Mouse (Mus musculus): Measurements from ENCODE around the gene Wnt10b. TPM values are rescaled to one million over a fixed set of nuclear protein-coding genes. Genes with fewer than 3 reads are reported as not detected.
"Not testable (repeated sequence)": the region's sequence is repeated elsewhere in the genome, so short reads cannot be mapped to it uniquely, and the experiment has no call there.

The Wnt10b gene
- 0.12 and 0.33 TPM in 2 replicates for polyA plus RNA-seq (2016; fragmentation: Nextera tagmentation; extraction: Ambion mirVana)

DNA sequence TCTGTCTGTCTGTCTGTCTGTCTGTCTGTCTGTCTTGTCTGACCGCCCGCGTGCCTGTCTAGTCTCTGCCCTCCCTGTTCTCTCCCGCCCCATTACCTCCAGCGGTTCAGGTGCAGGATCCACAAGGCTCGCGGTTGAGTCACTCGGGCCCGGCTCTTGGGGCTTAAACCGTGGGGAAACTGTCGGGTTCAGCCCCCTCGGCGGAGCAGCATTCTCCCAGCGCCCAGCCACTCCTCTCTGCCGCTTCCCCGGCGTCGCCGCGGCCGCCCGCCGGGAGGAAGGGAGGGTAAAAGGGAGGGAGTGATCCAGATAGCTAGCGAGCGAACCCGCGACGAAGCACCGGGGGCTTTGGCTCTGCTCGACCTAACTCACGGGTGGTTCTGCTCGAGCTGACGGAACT lies at the start of gene Wnt10b:
TSS of gene Wnt10b (minus strand) at position 389 of the 400 bp plus-strand sequence.
- H3K27me3 ChIP-seq (ENCODE audit: poor library complexity, severe bottlenecking): peaks cover 100% of the 10 kb centered on the region
- no peaks in the 10 kb centered on the region for H3K9me3 ChIP-seq
- no peak within 1 kb of the TSS for H3K27ac ChIP-seq
- peak within 1 kb of the TSS; percentile 30 for H3K4me3 ChIP-seq
- peaks cover 54% of the 10 kb centered on the region for H3K4me1 ChIP-seq
- WGBS: 1% methylated on average over 33 of the region's 33 CpGs
- DNase-seq (ENCODE audit: extremely low spot score, low spot score): no peak
- no peaks in the 10 kb centered on the region for H3K36me3 ChIP-seq (replicated peaks)

- Histone ChIP-seq H3K27ac (no peak overlapping the region), H3K4me1 (peaks cover 31% of the 10 kb centered on the region), H3K27me3 (ENCODE audit: poor library complexity, severe bottlenecking) (no peaks in the 10 kb centered on the region), H3K9me3 (no peaks in the 10 kb centered on the region), H3K36me3 (replicated peaks) (peaks cover 48% of the 10 kb centered on the region), H3K4me3 (no peak overlapping the region)
- 95% methylated on average over 7 of the region's 7 CpGs for WGBS
- DNase-seq (ENCODE audit: extremely low spot score, low spot score): no peak
These were observed 49.7 kb upstream of the Wnt10b start for GRCm38 (mm10) chr15:98827611-98828011.

GRCm38 (mm10) chr15:98823434-98823833 lies 45.5 kb upstream of the Wnt10b start:
- H3K36me3 ChIP-seq (replicated peaks): peaks cover 60% of the 10 kb centered on the region
- no peak for DNase-seq (ENCODE audit: extremely low spot score, low spot score)
- 66% methylated on average over 3 of the region's 3 CpGs for WGBS

DNA sequence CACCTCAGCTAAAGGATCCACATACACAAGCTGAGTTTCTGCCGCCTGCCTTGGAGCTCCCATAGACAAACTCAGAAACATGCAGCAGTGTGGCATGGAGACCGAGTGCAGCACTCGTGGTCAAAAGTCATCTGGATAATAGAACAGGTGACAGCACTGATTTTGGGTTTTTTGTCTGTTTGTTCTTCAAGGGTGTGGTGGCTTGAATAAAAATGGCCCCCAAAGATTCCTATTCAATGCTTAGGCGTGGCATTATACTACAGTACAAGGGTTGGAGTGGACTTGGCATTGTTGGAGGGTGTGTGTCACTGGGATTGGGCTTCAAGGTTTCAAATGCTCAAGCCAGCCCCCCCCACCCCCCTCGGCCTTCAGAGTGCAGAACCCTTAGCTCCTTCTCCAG lies 44.2 kb upstream of the Wnt10b start:
- no peak overlapping the region for H3K27ac ChIP-seq
- peaks cover 54% of the 10 kb centered on the region for H3K36me3 ChIP-seq (replicated peaks)
- 0 out of 2 replicates have a peak, but pooled peaks cover 2% of the 10 kb centered on the region for H3K4me1 ChIP-seq
- H3K9me3 ChIP-seq: no peaks in the 10 kb centered on the region
- WGBS: 87% methylated on average over 5 of the region's 5 CpGs
- no peaks in the 10 kb centered on the region for H3K27me3 ChIP-seq (ENCODE audit: poor library complexity, severe bottlenecking)
- no peak overlapping the region for H3K4me3 ChIP-seq
- DNase-seq (ENCODE audit: extremely low spot score, low spot score): no peak

More at GRCm38 (mm10) chr15:98823434-98823833, 45.5 kb upstream of the Wnt10b start:
- Histone ChIP-seq H3K4me1 (0 out of 2 replicates have a peak, but pooled peaks cover 5% of the 10 kb centered on the region), H3K27me3 (ENCODE audit: poor library complexity, severe bottlenecking) (no peaks in the 10 kb centered on the region), H3K4me3 (no peak overlapping the region), H3K9me3 (no peaks in the 10 kb centered on the region), H3K27ac (no peak overlapping the region)

DNA sequence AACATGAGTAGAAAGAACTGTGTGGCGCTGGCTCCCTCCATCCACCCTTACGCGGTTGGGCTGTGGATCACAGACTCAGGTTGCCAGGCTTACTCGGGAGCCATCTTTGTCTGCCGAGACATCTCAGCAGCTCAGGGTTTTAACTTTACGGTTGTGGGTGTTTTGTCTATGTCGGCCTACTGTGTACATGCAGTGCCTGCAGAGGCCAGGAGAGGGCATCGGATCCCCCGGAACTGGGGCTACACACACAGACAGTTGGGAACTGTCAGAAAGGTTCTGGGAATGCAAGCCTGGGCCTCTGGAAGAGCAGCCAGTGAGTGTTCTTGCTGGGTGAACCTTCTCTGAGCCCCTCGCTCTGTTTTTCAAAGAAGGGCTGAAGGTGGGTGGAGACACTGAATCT lies 43.5 kb upstream of the Wnt10b start:
- Histone ChIP-seq H3K4me3 (no peak overlapping the region), H3K27me3 (ENCODE audit: poor library complexity, severe bottlenecking) (no peaks in the 10 kb centered on the region), H3K9me3 (no peaks in the 10 kb centered on the region), H3K4me1 (0 out of 2 replicates have a peak, but pooled peaks cover 2% of the 10 kb centered on the region), H3K27ac (no peak overlapping the region), H3K36me3 (replicated peaks) (peaks cover 61% of the 10 kb centered on the region)
- 22% methylated on average over 10 of the region's 10 CpGs for WGBS
- DNase-seq (ENCODE audit: extremely low spot score, low spot score): no peak

- Histone ChIP-seq H3K27me3 (ENCODE audit: poor library complexity, severe bottlenecking) (no peaks in the 10 kb centered on the region), H3K36me3 (replicated peaks) (peaks cover 63% of the 10 kb centered on the region), H3K9me3 (no peaks in the 10 kb centered on the region), H3K4me3 (no peak overlapping the region), H3K27ac (no peak overlapping the region), H3K4me1 (0 out of 2 replicates have a peak, but pooled peaks cover 2% of the 10 kb centered on the region)
- 87% methylated on average over 4 of the region's 4 CpGs for WGBS
- DNase-seq (ENCODE audit: extremely low spot score, low spot score): no peak
These were observed 43.0 kb upstream of the Wnt10b start for GRCm38 (mm10) chr15:98820937-98821336.

DNA sequence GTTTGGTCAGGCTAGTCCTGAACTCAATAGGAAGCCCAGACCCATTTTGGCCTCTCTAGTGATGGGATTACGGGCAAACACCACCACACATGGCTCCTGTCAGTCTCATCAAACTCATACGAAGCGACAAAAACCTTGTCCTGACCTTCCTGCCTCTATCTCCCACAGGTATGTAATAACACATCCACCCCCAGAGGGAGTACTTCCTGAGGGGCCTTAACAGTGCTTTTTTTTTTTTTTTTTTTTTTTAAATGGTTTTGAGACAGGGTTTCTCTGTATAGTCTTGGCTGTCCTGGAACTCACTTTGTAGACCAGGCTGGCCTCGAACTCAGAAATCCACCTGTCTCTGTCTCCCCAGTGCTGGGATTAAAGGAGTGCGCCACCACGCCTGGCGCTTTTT lies 40.2 kb upstream of the Wnt10b start:
- Histone ChIP-seq H3K4me3 (no peak overlapping the region), H3K4me1 (0 out of 2 replicates have a peak, but pooled peaks cover 2% of the 10 kb centered on the region), H3K27ac (no peak overlapping the region), H3K27me3 (ENCODE audit: poor library complexity, severe bottlenecking) (peaks cover 2% of the 10 kb centered on the region; the same call in 1 of the 2 replicates), H3K36me3 (replicated peaks) (peaks cover 62% of the 10 kb centered on the region), H3K9me3 (no peaks in the 10 kb centered on the region)
- 92% methylated on average over 7 of the region's 7 CpGs for WGBS
- DNase-seq (ENCODE audit: extremely low spot score, low spot score): no peak

DNA sequence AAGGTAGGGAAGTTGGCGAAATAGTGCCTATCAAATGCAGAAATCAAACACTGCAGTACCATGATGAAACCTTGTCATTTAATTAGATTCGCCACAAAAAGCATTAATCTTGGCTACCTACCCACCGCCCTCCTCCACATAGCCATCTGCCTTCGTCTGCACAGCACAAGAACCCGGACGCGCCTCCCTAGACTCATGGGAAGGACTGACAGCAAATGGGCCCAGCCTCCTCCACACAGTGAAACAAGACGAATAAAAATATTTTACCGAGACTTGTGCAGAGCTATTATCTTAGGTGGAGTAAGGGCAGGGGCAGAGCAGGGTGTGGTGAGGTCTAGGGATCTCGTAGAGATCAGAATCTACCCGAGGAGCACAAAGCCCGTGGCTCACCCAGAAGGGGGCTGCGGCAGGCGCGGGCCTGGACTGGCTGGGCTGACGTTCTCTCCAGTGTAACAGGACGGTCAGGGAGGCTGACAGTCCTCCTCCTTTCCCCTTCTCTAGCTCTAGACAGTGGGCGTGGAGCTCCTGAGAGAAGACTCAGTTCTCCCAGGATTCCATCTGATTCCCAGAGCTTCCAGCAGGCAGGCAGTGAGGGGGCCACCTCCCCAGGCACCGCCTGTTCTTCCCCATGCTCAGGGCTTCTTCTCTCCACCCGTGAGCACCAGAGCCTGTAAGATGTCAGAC lies 34.9 kb upstream of the Wnt10b start:
- H3K27me3 ChIP-seq (ENCODE audit: poor library complexity, severe bottlenecking): peaks cover 41% of the 10 kb centered on the region
- H3K4me1 ChIP-seq: peaks cover 18% of the 10 kb centered on the region
- peaks cover 56% of the 10 kb centered on the region for H3K36me3 ChIP-seq (replicated peaks)
- DNase-seq (ENCODE audit: extremely low spot score, low spot score): no peak
- no peaks in the 10 kb centered on the region for H3K9me3 ChIP-seq
- no peak overlapping the region for H3K27ac ChIP-seq
- WGBS: 89% methylated on average over 20 of the region's 20 CpGs
- H3K4me3 ChIP-seq: no peak overlapping the region

- H3K9me3 ChIP-seq; H3K4me3 ChIP-seq; H3K27ac ChIP-seq; DNase-seq (ENCODE audit: extremely low spot score, low spot score): not testable (repeated sequence)
- peaks cover 41% of the 10 kb centered on the region for H3K36me3 ChIP-seq (replicated peaks)
- 75% methylated on average over 6 of the region's 6 CpGs for WGBS
- H3K4me1 ChIP-seq: peaks cover 45% of the 10 kb centered on the region
- H3K27me3 ChIP-seq (ENCODE audit: poor library complexity, severe bottlenecking): peaks cover 68% of the 10 kb centered on the region
These were observed 32.3 kb upstream of the Wnt10b start for GRCm38 (mm10) chr15:98810212-98810611.

DNA sequence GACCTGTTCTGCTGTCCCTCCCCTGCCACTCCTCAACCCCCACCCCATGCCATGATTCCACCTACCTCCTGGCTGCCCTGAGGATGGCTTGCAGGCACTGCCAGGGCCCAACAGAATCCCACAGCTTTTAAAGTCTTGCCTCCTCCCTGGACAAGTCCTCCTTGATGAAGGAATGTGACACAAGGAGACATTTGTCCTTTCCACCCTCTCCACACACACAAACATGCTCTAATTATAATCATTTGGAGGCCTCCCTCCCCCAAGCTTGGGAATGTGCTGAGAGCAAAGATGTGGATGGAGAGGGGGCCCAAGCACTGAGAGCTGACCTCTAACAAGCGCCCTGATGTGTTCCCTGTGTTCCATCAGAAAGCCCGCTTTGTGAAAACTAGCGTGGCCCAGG lies 31.4 kb upstream of the Wnt10b start, which contains the start of gene Ddn:
TSS of gene Ddn (minus strand) at position 101 of the 400 bp plus-strand sequence.
- Histone ChIP-seq H3K4me1 (peaks cover 50% of the 10 kb centered on the region), H3K4me3 (peak within 1 kb of the TSS; percentile 48), H3K36me3 (replicated peaks) (peaks cover 35% of the 10 kb centered on the region), H3K27ac (no peak within 1 kb of the TSS), H3K27me3 (ENCODE audit: poor library complexity, severe bottlenecking) (peaks cover 76% of the 10 kb centered on the region), H3K9me3 (no peaks in the 10 kb centered on the region)
- WGBS: 34% methylated on average over 3 of the region's 3 CpGs
- DNase-seq (ENCODE audit: extremely low spot score, low spot score): no peak

DNA sequence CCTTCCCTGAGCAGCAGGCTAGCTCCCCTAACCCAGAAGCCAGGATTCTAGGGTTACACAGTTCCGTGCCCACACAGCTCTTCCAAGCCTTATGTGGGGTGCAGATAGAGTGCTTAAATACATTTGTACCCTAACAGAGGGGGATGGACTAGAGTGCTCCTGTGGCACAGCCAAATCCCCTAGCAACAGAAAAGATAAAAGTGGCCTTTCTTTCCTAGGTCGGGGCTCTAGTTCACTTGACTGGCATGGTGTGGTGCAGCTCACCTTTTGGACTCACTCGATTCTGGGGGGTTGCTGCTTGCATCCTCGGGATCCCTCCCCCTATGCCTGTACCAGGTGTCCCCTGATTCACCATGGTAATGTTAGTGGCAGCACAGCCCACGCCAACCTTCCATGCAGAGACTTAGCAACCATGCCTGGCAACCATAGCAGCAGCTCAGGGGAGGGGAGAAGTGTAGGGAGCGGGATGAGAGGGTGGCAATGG lies 30.7 kb upstream of the Wnt10b start:
- Histone ChIP-seq H3K9me3 (no peaks in the 10 kb centered on the region), H3K27ac (no peak overlapping the region), H3K4me3 (peak overlapping the region; percentile 48; the same call in 1 of the 2 replicates), H3K36me3 (replicated peaks) (peaks cover 28% of the 10 kb centered on the region), H3K4me1 (peaks cover 55% of the 10 kb centered on the region), H3K27me3 (ENCODE audit: poor library complexity, severe bottlenecking) (peaks cover 83% of the 10 kb centered on the region)
- no peak for DNase-seq (ENCODE audit: extremely low spot score, low spot score)
- 11% methylated on average over 6 of the region's 6 CpGs for WGBS

DNA sequence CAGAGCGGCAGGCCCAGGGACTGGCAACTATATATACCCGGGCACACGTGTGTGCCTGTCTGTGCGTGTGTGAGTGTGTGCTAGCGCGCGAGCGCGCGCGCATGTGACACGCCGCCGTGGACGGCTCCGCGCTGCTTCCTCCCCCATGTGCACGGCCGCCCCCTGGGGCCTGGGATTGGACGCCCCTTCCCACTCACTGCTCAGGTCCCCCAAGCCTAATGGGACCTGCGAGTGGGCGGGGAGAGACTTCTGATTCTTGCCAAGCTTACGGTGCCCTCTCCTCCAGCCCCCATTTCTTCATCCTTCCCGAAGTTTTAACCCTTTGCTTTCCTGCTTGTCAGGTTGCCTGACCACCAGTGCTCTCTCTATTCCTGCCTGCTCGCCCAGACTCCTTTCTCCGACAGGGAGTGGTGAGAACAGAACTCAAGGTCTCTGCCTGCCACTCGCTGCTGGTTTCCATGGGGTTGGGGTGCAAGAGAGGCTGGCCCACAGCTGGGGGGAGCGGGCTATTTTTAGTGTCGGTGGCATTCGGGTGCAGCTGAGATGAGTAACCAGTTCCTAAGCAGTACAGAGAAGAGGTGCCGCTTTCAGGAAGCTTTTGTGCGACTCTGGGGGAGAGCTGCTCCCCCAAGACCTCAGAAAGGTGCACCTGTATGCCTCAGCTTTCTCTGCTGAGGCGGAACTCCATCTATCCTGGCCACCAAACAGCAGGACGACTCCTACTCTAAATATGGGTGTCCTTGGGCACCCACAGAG lies 30.1 kb upstream of the Wnt10b start:
- Histone ChIP-seq H3K9me3 (no peaks in the 10 kb centered on the region), H3K27ac (no peak overlapping the region), H3K27me3 (ENCODE audit: poor library complexity, severe bottlenecking) (peaks cover 86% of the 10 kb centered on the region), H3K4me1 (peaks cover 62% of the 10 kb centered on the region), H3K4me3 (peak overlapping the region; percentile 48), H3K36me3 (replicated peaks) (peaks cover 22% of the 10 kb centered on the region)
- no peak for DNase-seq (ENCODE audit: extremely low spot score, low spot score)
- under 1% methylated on average over 34 of the region's 34 CpGs for WGBS

Data from forebrain, embryonic 10.5 days (tissue).